Mouse (Mus musculus): ENCODE measurements around the gene Magi1. TPM values are rescaled to one million over a fixed set of nuclear protein-coding genes. Genes with fewer than 3 reads are reported as not detected.

Magi1 gene
- total and polyA plus RNA-seq, 2 experiments from 2014 or later, result 16.4 to 53.0 TPM

GRCm38 (mm10) chr6:94205926-94206325 is 77.8 kb downstream of the Magi1 start:
- no peaks in the 10 kb centered on the region for H3K4me1 ChIP-seq (ENCODE audit: insufficient read depth)
- no peak overlapping the region for H3K4me2 ChIP-seq (ENCODE audit: low read depth)
- H3K9ac ChIP-seq, result no peak overlapping the region
- no peaks in the 10 kb centered on the region for H3K36me3 ChIP-seq (ENCODE audit: insufficient read depth)
- no peaks in the 10 kb centered on the region for H3K27me3 ChIP-seq (ENCODE audit: insufficient read depth, low read length)
- no peak overlapping the region for H3K27ac ChIP-seq (ENCODE audit: low read depth, low read length)
- TF ChIP-seq CTCF (IDR thresholded peaks at IDR 0.05; ENCODE audit: low read depth), result no peak
- no peak overlapping the region for H3K4me3 ChIP-seq (ENCODE audit: low read depth, low read length)
- no peaks in the 10 kb centered on the region for H3K9me3 ChIP-seq (ENCODE audit: low read length)
- DNase-seq (no peak), ATAC-seq (no peak)
- 35% methylated on average over 5 of the region's 5 CpGs for WGBS

GRCm38 (mm10) chr6:94203642-94204145 is 80.0 kb downstream of the Magi1 start:
- Histone ChIP-seq H3K4me1 (ENCODE audit: insufficient read depth) (no peaks in the 10 kb centered on the region), H3K9me3 (ENCODE audit: low read length) (no peaks in the 10 kb centered on the region), H3K36me3 (ENCODE audit: insufficient read depth) (no peaks in the 10 kb centered on the region), H3K27ac (ENCODE audit: low read depth, low read length) (no peak overlapping the region), H3K4me3 (ENCODE audit: low read depth, low read length) (no peak overlapping the region), H3K9ac (no peak overlapping the region), H3K27me3 (ENCODE audit: insufficient read depth, low read length) (no peaks in the 10 kb centered on the region), H3K4me2 (ENCODE audit: low read depth) (no peak overlapping the region)
- TF ChIP-seq CTCF (IDR thresholded peaks at IDR 0.05; ENCODE audit: low read depth), result no peak
- no peak for ATAC-seq
- WGBS, result 62% methylated on average over 5 of the region's 5 CpGs
- no peak for DNase-seq

- Histone ChIP-seq H3K4me3 (ENCODE audit: low read depth, low read length) (no peak overlapping the region), H3K27ac (ENCODE audit: low read depth, low read length) (no peak overlapping the region), H3K4me1 (ENCODE audit: insufficient read depth) (no peaks in the 10 kb centered on the region), H3K36me3 (ENCODE audit: insufficient read depth) (no peaks in the 10 kb centered on the region), H3K9ac (no peak overlapping the region), H3K27me3 (ENCODE audit: insufficient read depth, low read length) (no peaks in the 10 kb centered on the region), H3K9me3 (ENCODE audit: low read length) (no peaks in the 10 kb centered on the region), H3K4me2 (ENCODE audit: low read depth) (no peak overlapping the region)
- no peak for DNase-seq
- WGBS, result 93% methylated on average over 2 of the region's 2 CpGs
- ATAC-seq, result no peak
- TF ChIP-seq CTCF (IDR thresholded peaks at IDR 0.05; ENCODE audit: low read depth), result peak; percentile 12; the same call in 1 of the 2 replicates
Observed at GRCm38 (mm10) chr6:94201940-94202339, 81.8 kb downstream of the Magi1 start.

GRCm38 (mm10) chr6:94200910-94201309 is 82.8 kb downstream of the Magi1 start:
- no peaks in the 10 kb centered on the region for H3K4me1 ChIP-seq (ENCODE audit: insufficient read depth)
- no peak overlapping the region for H3K4me3 ChIP-seq (ENCODE audit: low read depth, low read length)
- no peak for TF ChIP-seq CTCF (IDR thresholded peaks at IDR 0.05; ENCODE audit: low read depth)
- WGBS, result 38% methylated on average over 3 of the region's 3 CpGs
- ATAC-seq, result no peak
- no peak overlapping the region for H3K9ac ChIP-seq
- DNase-seq, result no peak
- no peak overlapping the region for H3K27ac ChIP-seq (ENCODE audit: low read depth, low read length)
- H3K4me2 ChIP-seq (ENCODE audit: low read depth), result no peak overlapping the region
- H3K27me3 ChIP-seq (ENCODE audit: insufficient read depth, low read length), result no peaks in the 10 kb centered on the region
- H3K9me3 ChIP-seq (ENCODE audit: low read length), result no peaks in the 10 kb centered on the region
- no peaks in the 10 kb centered on the region for H3K36me3 ChIP-seq (ENCODE audit: insufficient read depth)

- TF ChIP-seq CTCF (IDR thresholded peaks at IDR 0.05; ENCODE audit: low read depth), result no peak
- Histone ChIP-seq H3K27me3 (ENCODE audit: insufficient read depth, low read length) (no peaks in the 10 kb centered on the region), H3K4me1 (ENCODE audit: insufficient read depth) (no peaks in the 10 kb centered on the region), H3K9ac (no peak overlapping the region), H3K4me3 (ENCODE audit: low read depth, low read length) (no peak overlapping the region), H3K4me2 (ENCODE audit: low read depth) (no peak overlapping the region), H3K9me3 (ENCODE audit: low read length) (no peaks in the 10 kb centered on the region), H3K27ac (ENCODE audit: low read depth, low read length) (no peak overlapping the region), H3K36me3 (ENCODE audit: insufficient read depth) (no peaks in the 10 kb centered on the region)
- no peak for ATAC-seq
- no peak for DNase-seq
- WGBS, result 95% methylated on average over 2 of the region's 2 CpGs
Observed at GRCm38 (mm10) chr6:94199696-94200095, 84.0 kb downstream of the Magi1 start.

- H3K4me2 ChIP-seq (ENCODE audit: low read depth), result no peak overlapping the region
- H3K36me3 ChIP-seq (ENCODE audit: insufficient read depth), result no peaks in the 10 kb centered on the region
- H3K27ac ChIP-seq (ENCODE audit: low read depth, low read length), result no peak overlapping the region
- H3K4me1 ChIP-seq (ENCODE audit: insufficient read depth), result no peaks in the 10 kb centered on the region
- DNase-seq (no peak), ATAC-seq (no peak)
- no peak for TF ChIP-seq CTCF (IDR thresholded peaks at IDR 0.05; ENCODE audit: low read depth)
- WGBS, result 84% methylated on average over 1 of the region's 1 CpGs
- no peak overlapping the region for H3K9ac ChIP-seq
- H3K9me3 ChIP-seq (ENCODE audit: low read length), result no peaks in the 10 kb centered on the region
- H3K27me3 ChIP-seq (ENCODE audit: insufficient read depth, low read length), result no peaks in the 10 kb centered on the region
- no peak overlapping the region for H3K4me3 ChIP-seq (ENCODE audit: low read depth, low read length)
Observed at GRCm38 (mm10) chr6:94197831-94198230, 85.9 kb downstream of the Magi1 start.

GRCm38 (mm10) chr6:94195303-94195911 is 88.3 kb downstream of the Magi1 start:
- Histone ChIP-seq H3K4me1 (ENCODE audit: insufficient read depth) (no peaks in the 10 kb centered on the region), H3K4me2 (ENCODE audit: low read depth) (no peak overlapping the region), H3K4me3 (ENCODE audit: low read depth, low read length) (no peak overlapping the region), H3K27me3 (ENCODE audit: insufficient read depth, low read length) (no peaks in the 10 kb centered on the region), H3K36me3 (ENCODE audit: insufficient read depth) (no peaks in the 10 kb centered on the region), H3K27ac (ENCODE audit: low read depth, low read length) (no peak overlapping the region), H3K9ac (no peak overlapping the region), H3K9me3 (ENCODE audit: low read length) (no peaks in the 10 kb centered on the region)
- DNase-seq, result no peak
- no peak for TF ChIP-seq CTCF (IDR thresholded peaks at IDR 0.05; ENCODE audit: low read depth)
- ATAC-seq, result no peak
- 88% methylated on average over 14 of the region's 14 CpGs for WGBS

Measured in forebrain, postnatal 0 days (tissue).